Mouse (Mus musculus): ENCODE data around the gene Usp48.

Gene Usp48

GRCm38 (mm10) chr4:137664433-137664979 is 71.0 kb downstream of the Usp48 start, which contains the start of gene Rap1gap:
Gene Rap1gap (plus strand): TSS chr4:137664726.
- no peak for DNase-seq

GRCm38 (mm10) chr4:137664980-137665675 is 71.6 kb downstream of the Usp48 start:
- DNase-seq = no peak

- no peak for DNase-seq
Observed at GRCm38 (mm10) chr4:137665791-137666190, 72.2 kb downstream of the Usp48 start.

- DNase-seq = no peak
Observed at GRCm38 (mm10) chr4:137666283-137666957, 72.9 kb downstream of the Usp48 start.

GRCm38 (mm10) chr4:137666958-137667345 is 73.4 kb downstream of the Usp48 start:
- DNase-seq = no peak

- DNase-seq = peak; percentile 58
Observed at GRCm38 (mm10) chr4:137667747-137668146, 74.2 kb downstream of the Usp48 start.

GRCm38 (mm10) chr4:137671711-137672500 is 78.4 kb downstream of the Usp48 start:
- DNase-seq = no peak

- DNase-seq = no peak
Observed at GRCm38 (mm10) chr4:137675566-137675965, 82.0 kb downstream of the Usp48 start.

GRCm38 (mm10) chr4:137676057-137676456 is 82.5 kb downstream of the Usp48 start:
- no peak for DNase-seq

GRCm38 (mm10) chr4:137676700-137677484 is 83.3 kb downstream of the Usp48 start:
- DNase-seq = no peak

- DNase-seq = peak; percentile 56
Observed at GRCm38 (mm10) chr4:137677906-137678305, 84.4 kb downstream of the Usp48 start.

GRCm38 (mm10) chr4:137678568-137678967 is 85.0 kb downstream of the Usp48 start:
- DNase-seq = no peak

GRCm38 (mm10) chr4:137679979-137680550 is 86.5 kb downstream of the Usp48 start:
- DNase-seq = no peak

GRCm38 (mm10) chr4:137680721-137681120 is 87.2 kb downstream of the Usp48 start:
- DNase-seq = no peak

GRCm38 (mm10) chr4:137681408-137682104 is 88.0 kb downstream of the Usp48 start:
- peak; percentile 75 for DNase-seq

GRCm38 (mm10) chr4:137682961-137683453 is 89.5 kb downstream of the Usp48 start:
- DNase-seq = peak; percentile 92

- DNase-seq = no peak
Observed at GRCm38 (mm10) chr4:137684830-137685343, 91.3 kb downstream of the Usp48 start.

- DNase-seq = peak; percentile 76
Observed at GRCm38 (mm10) chr4:137686303-137686702, 92.7 kb downstream of the Usp48 start.

- DNase-seq = no peak
Observed at GRCm38 (mm10) chr4:137687234-137687825, 93.8 kb downstream of the Usp48 start.

GRCm38 (mm10) chr4:137692107-137692902 is 98.8 kb downstream of the Usp48 start:
- DNase-seq = no peak

All from kidney, adult 11 months (tissue).